8 mouse cellular contexts compared by ENCODE assay signal in the genomic region with DNA sequence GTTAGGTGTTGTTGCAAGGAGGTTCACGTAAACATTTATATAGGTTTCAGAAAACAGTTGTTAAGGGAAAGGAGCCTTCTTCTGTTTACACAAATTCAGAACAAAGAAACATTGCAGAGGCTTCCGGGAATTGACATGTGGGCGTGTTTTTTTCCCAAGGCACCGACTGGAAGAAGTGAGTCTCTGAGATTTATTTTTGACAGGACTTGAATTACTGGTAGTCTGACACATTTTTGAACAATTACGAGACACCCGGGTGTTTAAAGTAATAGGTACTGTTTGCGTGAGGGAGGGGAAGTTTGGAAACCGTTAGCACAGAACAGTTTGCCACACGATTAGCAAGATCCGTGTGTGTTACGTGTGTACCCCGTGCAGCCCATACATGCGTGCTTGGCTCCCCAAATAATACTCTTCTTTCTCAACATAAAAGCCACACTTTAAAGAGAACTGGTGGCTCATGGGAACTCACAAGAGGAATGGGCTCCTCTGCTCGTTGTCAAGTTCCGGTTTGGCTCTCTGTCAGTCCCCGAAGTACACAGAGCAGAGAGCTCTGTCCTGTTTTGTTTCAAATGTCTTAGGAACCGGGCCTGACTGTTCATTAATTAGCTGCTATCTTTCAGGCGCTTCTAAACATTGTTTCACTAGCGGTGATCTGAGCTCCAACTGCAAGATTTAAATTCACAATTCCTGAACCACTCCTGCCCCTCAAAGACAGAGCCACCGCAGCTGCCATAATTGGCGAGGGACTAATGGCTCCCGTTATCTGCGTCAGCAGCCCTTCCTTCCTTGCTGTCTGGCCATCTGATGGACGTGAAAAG.
A peak's percentile ranks its signal among the peaks of the same experiment; 100 is the strongest.
DNase-seq lines count a peak whose midpoint lies in the region; ATAC-seq lines count a peak whose summit lies in the region.

No protein-coding gene starts in this region.

- DNase-seq in gastrocnemius, adult 18-20 months (ENCODE audit: low spot score): peak; percentile 20
- DNase-seq in gastrocnemius, postnatal 4 days (ENCODE audit: low spot score in 2 of 2): no peak
- DNase-seq in lung, postnatal 10 days: peak; percentile 73
- no peak for DNase-seq in natural killer cell, adult 2 months (ENCODE audit: low spot score in 2 of 2)
- DNase-seq in frontal cortex, postnatal 14 days (ENCODE audit: low spot score in 2 of 2): no peak
- DNase-seq in c-Kit-positive CD71-positive TER-119-positive erythroid progenitor cells, embryonic 14.5 days (ENCODE audit: low spot score): no peak

- no peak for ATAC-seq in heart, embryonic 11.5 days (replicated peaks; ENCODE audit: insufficient number of reproducible peaks, low FRiP score, low TSS enrichment)
- no peak for ATAC-seq in kidney, embryonic 15.5 days (replicated peaks; ENCODE audit: low FRiP score)

- peak overlapping the region; percentile 77 for H3K27ac ChIP-seq in heart, embryonic 11.5 days (ENCODE audit: low read depth, low read length)
- H3K27ac ChIP-seq in kidney, embryonic 15.5 days: peak overlapping the region; percentile 76

- peak overlapping the region; percentile 42 for H3K4me2 ChIP-seq in heart, embryonic 11.5 days
- peak overlapping the region; percentile 34 for H3K4me2 ChIP-seq in kidney, embryonic 15.5 days

- no peak overlapping the region for H3K4me3 ChIP-seq in heart, embryonic 11.5 days (ENCODE audit: low read depth, low read length)
- peak overlapping the region; percentile 3; the same call in 1 of the 2 replicates for H3K4me3 ChIP-seq in kidney, embryonic 15.5 days (replicated peaks)

- no peaks in the 10 kb centered on the region for H3K27me3 ChIP-seq in heart, embryonic 11.5 days (ENCODE audit: control insufficient read depth, insufficient read depth, low read length)
- peaks cover 4% of the 10 kb centered on the region; the same call in 1 of the 2 replicates for H3K27me3 ChIP-seq in kidney, embryonic 15.5 days

- WGBS in heart, embryonic 11.5 days (ENCODE audit: insufficient replicate concordance): 36% methylated on average over 24 of the region's 24 CpGs
- WGBS in kidney, embryonic 15.5 days: 34% methylated on average over 24 of the region's 24 CpGs

- H3K9me3 ChIP-seq in heart, embryonic 11.5 days (replicated peaks; ENCODE audit: control insufficient read depth, low read length): no peaks in the 10 kb centered on the region
- H3K9me3 ChIP-seq in kidney, embryonic 15.5 days (replicated peaks): no peaks in the 10 kb centered on the region

- H3K36me3 ChIP-seq in heart, embryonic 11.5 days (ENCODE audit: control insufficient read depth, insufficient read depth, low read length): no peaks in the 10 kb centered on the region
- H3K36me3 ChIP-seq in kidney, embryonic 15.5 days: no peaks in the 10 kb centered on the region

- H3K4me1 ChIP-seq in heart, embryonic 11.5 days (ENCODE audit: control insufficient read depth, insufficient read depth, low read length): peaks cover 12% of the 10 kb centered on the region; the same call in 1 of the 2 replicates
- H3K4me1 ChIP-seq in kidney, embryonic 15.5 days: peaks cover 54% of the 10 kb centered on the region

- H3K9ac ChIP-seq in heart, embryonic 11.5 days (ENCODE audit: low read depth, low read length): 0 out of 2 replicates have a peak overlapping the region, but pooled peaks have one; percentile 19
- H3K9ac ChIP-seq in kidney, embryonic 15.5 days: no peak overlapping the region

Comparison
In these comparisons a context has a peak if more than half of its experiments do, and no peak if none do; other contexts are left out.
1. DNase-seq: peak in gastrocnemius, adult 18-20 months (single experiment) and lung, postnatal 10 days (single experiment); none in gastrocnemius, postnatal 4 days (0 of 2), natural killer cell, adult 2 months (0 of 2), frontal cortex, postnatal 14 days (0 of 2) and c-Kit-positive CD71-positive TER-119-positive erythroid progenitor cells, embryonic 14.5 days (single experiment).